Mouse (Mus musculus) adrenal gland (tissue): ENCODE measurements around the gene Defb11.
"Not testable (repeated sequence)": the region's sequence is repeated elsewhere in the genome, so short reads cannot be mapped to it uniquely, and the experiment has no call there.

Source experiments
- intact Hi-C: fragments of 180-260 bp; cut with DNase I; formaldehyde crosslinking; loops from one replicate; pipeline ENCODE4 v1.15.1; 2025
- long read RNA-seq, 2 experiments: library from polyadenylated mRNA; unstranded; transcript quantifications; one replicate each; pipeline ENCODE4 v2.0.0; 2020; ENCODE audit warnings: borderline replicate concordance in 1 of 2; ENCODE audit not compliant: insufficient replicate concordance in 1 of 2

Defb11 gene
- long read RNA-seq, experiment 1 = 0 reads
- long read RNA-seq, experiment 2 = 0 reads

- intact Hi-C loops = not testable (repeated sequence)
Observed at GRCm38 (mm10) chr8:21906290-21906689, at the start of gene Defb11. Gene Defb11 (minus strand): TSS chr8:21906412.

GRCm38 (mm10) chr8:21955321-21955720 is 49.1 kb upstream of the Defb11 start:
- intact Hi-C loops = loop anchor here (10.0 kb wide), 1 partner anchor 201 kb away; no protein-coding TSS in a partner anchor

GRCm38 (mm10) chr8:21947311-21948017 is 41.3 kb upstream of the Defb11 start:
- intact Hi-C loops = no loop called here

GRCm38 (mm10) chr8:21946462-21946861 is 40.2 kb upstream of the Defb11 start, which contains the start of gene Defb13:
Gene Defb13 (plus strand): TSS chr8:21946762.
- intact Hi-C loops = no loop called here

DNA sequence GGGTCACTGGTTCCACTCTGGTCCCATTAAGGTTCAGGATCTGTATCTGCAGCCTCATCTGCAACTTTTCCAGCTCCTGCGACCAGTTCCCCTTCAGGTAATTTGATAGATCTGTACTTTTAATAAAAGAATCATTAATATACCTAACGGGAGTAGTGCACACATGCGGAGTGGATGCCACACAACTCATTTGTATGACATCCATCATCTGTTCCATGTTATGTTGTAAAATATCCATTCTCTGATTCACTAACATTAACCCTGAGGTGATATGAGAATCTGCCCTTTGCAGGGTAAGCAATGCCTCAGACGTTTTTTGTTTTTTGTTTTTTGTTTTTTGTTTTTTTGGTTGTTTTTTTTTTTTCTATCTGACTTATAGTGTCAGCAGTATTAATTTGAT is 31.8 kb upstream of the Defb11 start, which contains the start of gene Defb35:
Defb35 (plus strand) TSS at position 301 of the 400 bp plus-strand sequence.
- intact Hi-C loops = not testable (repeated sequence)

DNA sequence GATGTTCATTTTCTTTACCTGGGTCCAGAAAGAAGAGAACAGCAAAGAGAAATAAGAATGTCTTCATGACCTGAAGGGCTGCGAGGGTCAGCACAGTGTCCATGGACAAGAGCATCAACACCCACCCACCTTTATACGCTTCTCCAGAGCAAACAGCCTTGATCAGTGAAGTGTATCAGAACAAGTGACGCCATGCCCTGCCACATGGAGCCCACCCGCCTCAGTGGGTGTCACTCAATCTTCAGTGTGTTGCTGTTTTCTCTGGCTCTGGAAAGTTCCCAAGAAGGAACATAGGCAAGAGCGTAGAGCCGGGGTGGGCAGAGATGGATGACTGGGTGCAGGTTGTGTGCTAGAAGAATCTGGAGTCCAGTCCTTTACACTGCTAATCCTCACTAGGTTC is 26.4 kb upstream of the Defb11 start, which contains the start of gene Defb15:
Defb15 (minus strand) TSS at position 101 of the 400 bp plus-strand sequence.
- intact Hi-C loops = no loop called here

DNA sequence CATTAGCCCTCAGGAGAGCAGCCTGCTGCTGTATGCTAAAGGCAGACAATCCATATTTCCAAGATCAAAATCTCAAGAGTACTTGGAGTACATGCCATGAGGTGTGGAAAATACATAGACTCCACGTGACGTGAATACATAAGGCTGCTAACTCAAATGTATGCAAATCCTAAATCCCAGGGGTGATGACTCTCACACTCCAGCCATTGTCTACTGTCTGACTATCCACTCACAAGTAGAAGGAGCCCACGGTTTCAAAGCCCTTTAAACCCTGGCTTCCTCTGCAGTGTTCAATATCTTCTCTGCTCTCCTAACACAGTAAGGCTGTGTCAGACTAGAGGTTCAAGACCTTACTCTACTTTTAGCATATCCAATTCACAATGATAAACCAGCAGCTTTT is 24.5 kb upstream of the Defb11 start:
- intact Hi-C loops = not testable (repeated sequence)

DNA sequence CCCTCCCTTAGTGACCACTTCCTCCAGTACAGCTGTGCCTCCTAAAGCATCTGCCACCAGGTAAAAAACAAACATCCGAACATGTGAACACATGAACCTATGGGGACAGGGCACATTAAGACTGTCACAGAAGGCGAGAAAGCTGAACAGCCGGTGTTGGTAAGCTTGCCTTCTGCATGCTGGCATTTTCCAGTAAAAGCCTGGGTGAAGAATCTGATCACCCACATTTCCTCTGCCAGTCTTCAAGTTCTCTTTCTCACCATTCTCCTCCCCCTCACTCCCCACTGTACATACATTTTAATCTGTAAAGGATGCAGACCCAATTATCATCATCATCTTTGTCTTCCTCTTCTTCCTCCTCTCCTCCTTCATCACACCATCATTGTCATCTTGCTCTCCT is 9.4 kb upstream of the Defb11 start:
- intact Hi-C loops = no loop called here

- intact Hi-C loops = no loop called here
Observed at GRCm38 (mm10) chr8:21912554-21912953, 6.3 kb upstream of the Defb11 start.

- intact Hi-C loops = no loop called here
Observed at GRCm38 (mm10) chr8:21911931-21912330, 5.7 kb upstream of the Defb11 start.

GRCm38 (mm10) chr8:21885321-21885720 is 20.9 kb downstream of the Defb11 start, which contains the start of gene Defb9:
Gene Defb9 (minus strand): TSS chr8:21885421.
- intact Hi-C loops = not testable (repeated sequence)

DNA sequence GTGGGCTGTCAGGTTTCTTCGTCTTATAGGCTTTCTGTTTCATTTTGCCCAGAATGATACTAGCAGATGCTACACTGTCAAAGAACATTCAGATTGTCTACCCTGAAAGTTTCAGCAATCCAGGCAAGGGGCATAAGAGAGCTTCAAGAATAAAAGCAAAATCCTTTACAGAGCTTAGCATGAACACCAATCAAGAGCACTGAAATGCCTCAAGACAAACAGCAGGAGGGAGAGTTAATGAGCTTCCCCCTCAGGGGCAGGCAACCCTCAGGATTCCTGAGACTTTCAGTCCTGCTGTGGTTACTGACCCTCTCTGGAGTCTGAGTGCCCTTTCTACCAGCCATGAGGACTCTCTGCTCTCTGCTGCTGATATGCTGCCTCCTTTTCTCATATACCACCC is 47.6 kb downstream of the Defb11 start, which contains the start of gene Defb10:
Defb10 (plus strand) TSS at position 316 of the 400 bp plus-strand sequence.
- intact Hi-C loops = not testable (repeated sequence)
